ENCODE assay signal across 8 mouse cellular contexts in the genomic region with DNA sequence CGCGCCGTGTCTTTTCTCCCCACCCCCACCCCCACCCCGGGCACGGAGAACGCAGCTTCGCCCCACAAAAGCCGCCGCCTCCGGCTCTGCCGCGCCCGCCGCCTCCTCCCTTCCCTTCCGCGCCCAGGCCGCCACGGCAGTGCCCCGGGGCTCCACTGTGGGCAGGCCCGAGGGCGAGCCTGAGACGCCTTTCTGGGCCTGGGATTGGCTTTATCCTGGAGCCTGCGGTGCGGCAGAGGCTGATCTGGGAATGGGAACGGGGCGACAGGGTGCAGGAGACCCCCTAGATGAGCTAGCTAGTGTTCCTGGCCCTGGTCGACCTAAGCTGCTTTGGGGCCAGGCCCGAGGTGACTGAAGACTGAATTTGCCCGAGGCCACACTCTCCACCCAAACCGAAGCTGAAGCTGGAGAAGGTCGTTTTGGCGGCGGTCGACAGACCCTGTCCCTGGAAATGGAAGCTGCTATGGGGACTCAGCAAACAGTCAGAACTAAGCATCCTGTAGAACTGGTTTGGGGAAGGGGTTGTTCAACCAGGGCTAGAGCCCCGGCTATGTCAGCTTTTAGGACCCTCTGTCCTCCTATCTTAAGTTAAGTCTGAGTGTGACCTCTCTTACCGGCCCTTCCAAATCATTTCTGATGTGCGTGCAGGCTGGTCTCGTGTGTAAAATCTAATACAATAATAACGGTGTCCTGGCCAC. TPM values are rescaled to one million over a fixed set of nuclear protein-coding genes. Genes with fewer than 3 reads are reported as not detected.
A peak's percentile ranks its signal among the peaks of the same experiment; 100 is the strongest.
DNase-seq lines count a peak whose midpoint lies in the region; ATAC-seq and TF ChIP-seq lines count a peak whose summit lies in the region.

No protein-coding gene starts in this region.

- no peaks in the 10 kb centered on the region for H3K36me3 ChIP-seq in embryonic facial prominence, embryonic 11.5 days (replicated peaks; ENCODE audit: control insufficient read depth, insufficient read depth, low read depth, low read length)
- no peaks in the 10 kb centered on the region for H3K36me3 ChIP-seq in heart, postnatal 0 days (replicated peaks; ENCODE audit: control insufficient read depth, insufficient read depth, low read length)
- no peaks in the 10 kb centered on the region for H3K36me3 ChIP-seq in midbrain, embryonic 10.5 days
- 0 out of 2 replicates have a peak, but pooled peaks cover 2% of the 10 kb centered on the region for H3K36me3 ChIP-seq in stomach, embryonic 15.5 days

- peak overlapping the region; percentile 92 for H3K4me2 ChIP-seq in embryonic facial prominence, embryonic 11.5 days (ENCODE audit: low read depth, low read length)
- peak overlapping the region; percentile 81 for H3K4me2 ChIP-seq in heart, postnatal 0 days (ENCODE audit: low read depth, low read length)
- peak overlapping the region; percentile 94 for H3K4me2 ChIP-seq in stomach, embryonic 15.5 days

- H3K27me3 ChIP-seq in embryonic facial prominence, embryonic 11.5 days (ENCODE audit: control insufficient read depth, insufficient read depth, low read length): no peaks in the 10 kb centered on the region
- no peaks in the 10 kb centered on the region for H3K27me3 ChIP-seq in heart, postnatal 0 days (ENCODE audit: control insufficient read depth, insufficient read depth, low read length)
- H3K27me3 ChIP-seq in midbrain, embryonic 10.5 days (ENCODE audit: low read depth, poor library complexity, severe bottlenecking): peaks cover 13% of the 10 kb centered on the region
- H3K27me3 ChIP-seq in stomach, embryonic 15.5 days (replicated peaks): no peaks in the 10 kb centered on the region

- TF ChIP-seq CTCF in heart, postnatal 0 days (IDR thresholded peaks at IDR 0.05; ENCODE audit: low read depth): no peak

- peak overlapping the region; percentile 81 for H3K9ac ChIP-seq in embryonic facial prominence, embryonic 11.5 days (replicated peaks; ENCODE audit: low read length)
- H3K9ac ChIP-seq in heart, postnatal 0 days (replicated peaks; ENCODE audit: low read depth, low read length): peak overlapping the region; percentile 85
- H3K9ac ChIP-seq in stomach, embryonic 15.5 days: peak overlapping the region; percentile 52

- H3K4me3 ChIP-seq in embryonic facial prominence, embryonic 11.5 days (ENCODE audit: low read depth, low read length): peak overlapping the region; percentile 76
- peak overlapping the region; percentile 85 for H3K4me3 ChIP-seq in heart, postnatal 0 days (ENCODE audit: low read depth, low read length)
- peak overlapping the region; percentile 67 for H3K4me3 ChIP-seq in midbrain, embryonic 10.5 days
- peak overlapping the region; percentile 67 for H3K4me3 ChIP-seq in stomach, embryonic 15.5 days (replicated peaks)

- H3K9me3 ChIP-seq in embryonic facial prominence, embryonic 11.5 days (replicated peaks; ENCODE audit: control insufficient read depth, low read length): no peaks in the 10 kb centered on the region
- H3K9me3 ChIP-seq in heart, postnatal 0 days (replicated peaks; ENCODE audit: control insufficient read depth, low read length): no peaks in the 10 kb centered on the region
- no peaks in the 10 kb centered on the region for H3K9me3 ChIP-seq in midbrain, embryonic 10.5 days (replicated peaks)
- H3K9me3 ChIP-seq in stomach, embryonic 15.5 days: no peaks in the 10 kb centered on the region

- ATAC-seq in activated CD4-positive, CD25-positive, alpha-beta regulatory T cell, adult 4 months: peak; percentile 31
- ATAC-seq in embryonic facial prominence, embryonic 11.5 days (replicated peaks; ENCODE audit: insufficient number of reproducible peaks, low FRiP score, low TSS enrichment, low read depth): peak; percentile 17
- peak; percentile 36 for ATAC-seq in heart, postnatal 0 days (ENCODE audit: insufficient read depth, low read depth)
- peak; percentile 25; the same call in 1 of the 2 replicates for ATAC-seq in stomach, embryonic 15.5 days (ENCODE audit: insufficient read depth, low FRiP score, low read depth)

- peak overlapping the region; percentile 47; the same call in 1 of the 2 replicates for H3K27ac ChIP-seq in embryonic facial prominence, embryonic 11.5 days (replicated peaks; ENCODE audit: low read depth, low read length)
- H3K27ac ChIP-seq in heart, postnatal 0 days (ENCODE audit: low read depth): peak overlapping the region; percentile 94
- H3K27ac ChIP-seq in midbrain, embryonic 10.5 days (replicated peaks): peak overlapping the region; percentile 90
- H3K27ac ChIP-seq in stomach, embryonic 15.5 days: peak overlapping the region; percentile 87

- TF ChIP-seq EP300 in heart, postnatal 0 days (IDR thresholded peaks at IDR 0.05; ENCODE audit: low read depth): no peak

- DNase-seq in adrenal gland, adult (ENCODE audit: inconsistent age in 2 of 2, low spot score in 1 of 2): peak; percentile 62 to 88
- DNase-seq in adrenal gland, adult 8-10 months: no peak
- DNase-seq in embryonic facial prominence, embryonic 11.5 days (ENCODE audit: low spot score): peak; percentile 45
- DNase-seq in heart, postnatal 0 days (ENCODE audit: low spot score): no peak
- DNase-seq in layer of hippocampus, postnatal 25 days (ENCODE audit: extremely low spot score in 1 of 2, low spot score in 1 of 2): peak; percentile 32 to 54
- DNase-seq in midbrain, embryonic 10.5 days (ENCODE audit: low spot score): peak; percentile 62

- WGBS in embryonic facial prominence, embryonic 11.5 days: under 1% methylated on average over 39 of the region's 39 CpGs
- WGBS in heart, postnatal 0 days: under 1% methylated on average over 30 of the region's 39 CpGs
- whole genome bisulfite sequencing in midbrain, embryonic 10.5 days: 2% methylated on average over 39 of the region's 39 CpGs
- WGBS in stomach, embryonic 15.5 days: under 1% methylated on average over 39 of the region's 39 CpGs

- peaks cover 7% of the 10 kb centered on the region; the same call in 1 of the 2 replicates for H3K4me1 ChIP-seq in embryonic facial prominence, embryonic 11.5 days (ENCODE audit: control insufficient read depth, insufficient read depth, low read length)
- H3K4me1 ChIP-seq in heart, postnatal 0 days (ENCODE audit: control insufficient read depth, insufficient read depth): peaks cover 20% of the 10 kb centered on the region
- peaks cover 34% of the 10 kb centered on the region for H3K4me1 ChIP-seq in midbrain, embryonic 10.5 days
- peaks cover 15% of the 10 kb centered on the region for H3K4me1 ChIP-seq in stomach, embryonic 15.5 days

RNA-seq across cellular contexts. Expression of gene Ripor1, which starts 0.6 kb away (rescaled TPM):
- total RNA-seq in adrenal gland, adult 8-10 months (2022): 10 to 100 TPM; 28.1 to 47.9 (median 37.8) TPM
- polyA plus RNA-seq in activated CD4-positive, CD25-positive, alpha-beta regulatory T cell, adult 4 months (2017; shearing (Covaris generic)): 1 to 10 TPM; 6.7 to 7.9 TPM
- polyA plus RNA-seq in embryonic facial prominence, embryonic 11.5 days (2014; fragmentation: Nextera tagmentation; extraction: Ambion mirVana): 7.3 and 8.7 TPM in 2 replicates
- total RNA-seq in heart, postnatal 0 days (2014; rRNA removed; ENCODE audit: low replicate concordance): 10.6 and 15.9 TPM in 2 replicates
- 21.2 and 22.2 TPM in 2 replicates for polyA plus RNA-seq in heart, postnatal 0 days (2015; fragmentation: Nextera tagmentation; extraction: Ambion mirVana)
- 10 to 100 TPM; 83.2 to 92.9 TPM for total RNA-seq in layer of hippocampus, postnatal 25 days (2021)
- 15.9 and 20.0 TPM in 2 replicates for polyA plus RNA-seq in midbrain, embryonic 10.5 days (2016; fragmentation: Nextera tagmentation; extraction: Ambion mirVana)
- 21.0 and 23.4 TPM in 2 replicates for polyA plus RNA-seq in stomach, embryonic 15.5 days (2015; fragmentation: Nextera tagmentation; extraction: Ambion mirVana)

RNA-seq across cellular contexts. Expression of gene Ctcf, which starts 30.7 kb away (rescaled TPM):
- 10 to 100 TPM; 61.2 to 79.1 (median 67.7) TPM for total RNA-seq in adrenal gland, adult 8-10 months (2022)
- 10 to 100 TPM; 51.3 to 61.4 TPM for polyA plus RNA-seq in activated CD4-positive, CD25-positive, alpha-beta regulatory T cell, adult 4 months (2017; shearing (Covaris generic))
- polyA plus RNA-seq in embryonic facial prominence, embryonic 11.5 days (2014; fragmentation: Nextera tagmentation; extraction: Ambion mirVana): 116 and 118 TPM in 2 replicates
- 13.7 and 21.3 TPM in 2 replicates for total RNA-seq in heart, postnatal 0 days (2014; rRNA removed; ENCODE audit: low replicate concordance)
- polyA plus RNA-seq in heart, postnatal 0 days (2015; fragmentation: Nextera tagmentation; extraction: Ambion mirVana): 42.0 and 42.3 TPM in 2 replicates
- total RNA-seq in layer of hippocampus, postnatal 25 days (2021): 10 to 100 TPM; 63.3 to 71.7 TPM
- polyA plus RNA-seq in midbrain, embryonic 10.5 days (2016; fragmentation: Nextera tagmentation; extraction: Ambion mirVana): 137 TPM in 2 replicates
- 109 and 112 TPM in 2 replicates for polyA plus RNA-seq in stomach, embryonic 15.5 days (2015; fragmentation: Nextera tagmentation; extraction: Ambion mirVana)

RNA-seq across cellular contexts. Expression of gene Agrp, which starts 31.6 kb away (rescaled TPM):
- total RNA-seq in adrenal gland, adult 8-10 months (2022): 10 to 100 TPM in 1 of 4 experiments, 1 to 10 TPM in 2, under 1 TPM in 1; 0.97 to 11.6 (median 4.2) TPM
- polyA plus RNA-seq in activated CD4-positive, CD25-positive, alpha-beta regulatory T cell, adult 4 months (2017; shearing (Covaris generic)): under 1 TPM in 1 of 2 experiments, not detected in 1; 0.87 TPM
- polyA plus RNA-seq in embryonic facial prominence, embryonic 11.5 days (2014; fragmentation: Nextera tagmentation; extraction: Ambion mirVana): 1.0 and 1.7 TPM in 2 replicates
- not detected in 2 replicates for total RNA-seq in heart, postnatal 0 days (2014; rRNA removed; ENCODE audit: low replicate concordance)
- 0.25 and 0.53 TPM in 2 replicates for polyA plus RNA-seq in heart, postnatal 0 days (2015; fragmentation: Nextera tagmentation; extraction: Ambion mirVana)
- not detected for total RNA-seq in layer of hippocampus, postnatal 25 days (2021)
- polyA plus RNA-seq in midbrain, embryonic 10.5 days (2016; fragmentation: Nextera tagmentation; extraction: Ambion mirVana): 0.29 and 0.62 TPM in 2 replicates
- 0.77 and 1.1 TPM in 2 replicates for polyA plus RNA-seq in stomach, embryonic 15.5 days (2015; fragmentation: Nextera tagmentation; extraction: Ambion mirVana)

RNA-seq across cellular contexts. Expression of gene Atp6v0d1, which starts 39.8 kb away (rescaled TPM):
- total RNA-seq in adrenal gland, adult 8-10 months (2022): 100 to 1,000 TPM; 113 to 135 (median 122) TPM
- 10 to 100 TPM; 40.7 to 42.8 TPM for polyA plus RNA-seq in activated CD4-positive, CD25-positive, alpha-beta regulatory T cell, adult 4 months (2017; shearing (Covaris generic))
- polyA plus RNA-seq in embryonic facial prominence, embryonic 11.5 days (2014; fragmentation: Nextera tagmentation; extraction: Ambion mirVana): 89.8 and 95.5 TPM in 2 replicates
- total RNA-seq in heart, postnatal 0 days (2014; rRNA removed; ENCODE audit: low replicate concordance): 52.1 and 60.8 TPM in 2 replicates
- polyA plus RNA-seq in heart, postnatal 0 days (2015; fragmentation: Nextera tagmentation; extraction: Ambion mirVana): 57.5 and 58.9 TPM in 2 replicates
- 100 to 1,000 TPM; 293 to 332 TPM for total RNA-seq in layer of hippocampus, postnatal 25 days (2021)
- polyA plus RNA-seq in midbrain, embryonic 10.5 days (2016; fragmentation: Nextera tagmentation; extraction: Ambion mirVana): 85.4 and 101 TPM in 2 replicates
- polyA plus RNA-seq in stomach, embryonic 15.5 days (2015; fragmentation: Nextera tagmentation; extraction: Ambion mirVana): 73.2 and 75.8 TPM in 2 replicates

Comparison
In these comparisons a context has a peak if more than half of its experiments do, and no peak if none do; other contexts are left out.
1. DNase-seq: peak in adrenal gland, adult (2 of 2), embryonic facial prominence, embryonic 11.5 days (single experiment), layer of hippocampus, postnatal 25 days (2 of 2) and midbrain, embryonic 10.5 days (single experiment); none in adrenal gland, adult 8-10 months (single experiment) and heart, postnatal 0 days (single experiment).
2. Peak in every context shown above with its lines, with median percentiles within 50 percentile points of each other: ATAC-seq, H3K27ac ChIP-seq, H3K4me2 ChIP-seq, H3K4me3 ChIP-seq and H3K9ac ChIP-seq.